Mouse (Mus musculus) heart, adult 2 months (tissue): Measurements from ENCODE around the gene Tcf12. TPM values are rescaled to one million over a fixed set of nuclear protein-coding genes. Genes with fewer than 3 reads are reported as not detected.

Experiments
- DNase-seq, 2 experiments: peaks; one replicate each; pipeline ENCODE4 v3.0.0; 2021
- H3K27ac ChIP-seq: fragments of 200-600 bp; 2 replicates; pipeline ENCODE4 v1.8.1; 2022
- H3K27me3 ChIP-seq: fragments of 200-500 bp; 2 replicates; pipeline ENCODE4 v1.6.1; 2012; ENCODE audit warnings: mild to moderate bottlenecking, low read length, inconsistent platforms, mixed read lengths; ENCODE audit not compliant: control insufficient read depth, insufficient read depth
- H3K36me3 ChIP-seq: fragments of 200-500 bp; 2 replicates; pipeline ENCODE4 v1.6.1; 2012; ENCODE audit warnings: low read length, inconsistent platforms; ENCODE audit not compliant: control insufficient read depth, insufficient read depth
- H3K4me1 ChIP-seq: fragments of 200-500 bp; 2 replicates; pipeline ENCODE4 v1.6.1; 2011; ENCODE audit warnings: low read length; ENCODE audit not compliant: control insufficient read depth, insufficient read depth
- H3K4me3 ChIP-seq: fragments of 200-600 bp; 2 replicates; pipeline ENCODE4 v1.8.1; 2022
- H3K79me2 ChIP-seq: fragments of 200-500 bp; replicated peaks from 2 replicates; pipeline ENCODE4 v1.6.1; 2012; ENCODE audit warnings: mild to moderate bottlenecking, inconsistent platforms, low read length, moderate library complexity, mixed read lengths; ENCODE audit not compliant: control insufficient read depth, insufficient read depth
- H3K9ac ChIP-seq: fragments of 200-500 bp; 2 replicates; pipeline ENCODE4 v1.6.1; 2012; ENCODE audit warnings: low read depth, mild to moderate bottlenecking, control low read depth, inconsistent platforms, low read length, mixed read lengths
- CTCF ChIP-seq: fragments of 200-600 bp; IDR thresholded peaks from 2 replicates; pipeline ENCODE4 v1.8.1; 2022; ENCODE audit warnings: antibody characterized with exemption, mild to moderate bottlenecking, moderate library complexity
- EP300 ChIP-seq: fragments of 200-500 bp; IDR thresholded peaks from 2 replicates; pipeline ENCODE4 v1.6.1; 2011; ENCODE audit warnings: low read depth, low read length, control low read depth; ENCODE audit not compliant: insufficient read depth
- POLR2A ChIP-seq: fragments of 200-500 bp; IDR thresholded peaks from 2 replicates; pipeline ENCODE4 v1.6.1; 2011; ENCODE audit warnings: mild to moderate bottlenecking, low read depth, low read length, control low read depth; ENCODE audit not compliant: insufficient read depth
- WGBS: fragments of 180-500 bp; shearing (Covaris S2); methylation state at CpG from one replicate; pipeline ENCODE4 v1.1.7; 2018; 5-methylcytosine and 5-hydroxymethylcytosine counted together
- intact Hi-C: fragments of 180-260 bp; cut with DNase I; formaldehyde crosslinking; loops from one replicate; pipeline ENCODE4 v1.15.1; 2025
- polyA plus RNA-seq: library from polyadenylated mRNA; depleted of rRNA; stranded (reverse); fragments of >200 nt; gene quantifications from 2 replicates; pipeline ENCODE4 v1.2.3, GENCODE M21; 2012
- total RNA-seq, 2 experiments: library from RNA; stranded (reverse); gene quantifications; 2 replicates each; pipeline ENCODE4 v1.2.3; 2021

The Tcf12 gene
- total and polyA plus RNA-seq, 3 experiments = 29.7 to 38.0 (median 33.9) TPM

GRCm38 (mm10) chr9:71822003-71822402 lies 289.7 kb downstream of the Tcf12 start:
- H3K27ac ChIP-seq = no peak overlapping the region
- no peak overlapping the region for H3K9ac ChIP-seq
- no peaks in the 10 kb centered on the region for H3K36me3 ChIP-seq
- intact Hi-C loops = no loop called here
- H3K27me3 ChIP-seq = no peaks in the 10 kb centered on the region
- WGBS = 76% methylated on average over 3 of the region's 3 CpGs
- no peak for DNase-seq
- H3K4me1 ChIP-seq = peaks cover 6% of the 10 kb centered on the region
- H3K79me2 ChIP-seq = no peaks in the 10 kb centered on the region
- H3K4me3 ChIP-seq = no peak overlapping the region
- no peak for TF ChIP-seq EP300
- TF ChIP-seq POLR2A = no peak
- TF ChIP-seq CTCF = no peak

- 83% methylated on average over 7 of the region's 7 CpGs for WGBS
- no peak for DNase-seq
- no peak overlapping the region for H3K9ac ChIP-seq
- no peak overlapping the region for H3K27ac ChIP-seq
- intact Hi-C loops = no loop called here
- TF ChIP-seq EP300 (no peak), POLR2A (no peak), CTCF (no peak)
- H3K27me3 ChIP-seq = no peaks in the 10 kb centered on the region
- H3K4me3 ChIP-seq = no peak overlapping the region
- peaks cover 1% of the 10 kb centered on the region; the same call in 1 of the 2 replicates for H3K4me1 ChIP-seq
- no peaks in the 10 kb centered on the region for H3K79me2 ChIP-seq
- H3K36me3 ChIP-seq = no peaks in the 10 kb centered on the region
Observed at GRCm38 (mm10) chr9:71818453-71818852, 293.2 kb downstream of the Tcf12 start.

GRCm38 (mm10) chr9:71816121-71816520 lies 295.6 kb downstream of the Tcf12 start:
- 61% methylated on average over 3 of the region's 3 CpGs for WGBS
- no peak for TF ChIP-seq CTCF
- TF ChIP-seq POLR2A = no peak
- no peak for TF ChIP-seq EP300
- intact Hi-C loops = no loop called here

GRCm38 (mm10) chr9:71813565-71813964 lies 298.1 kb downstream of the Tcf12 start:
- WGBS = 59% methylated on average over 3 of the region's 3 CpGs
- Histone ChIP-seq H3K9ac (no peak overlapping the region), H3K27ac (no peak overlapping the region), H3K27me3 (no peaks in the 10 kb centered on the region), H3K79me2 (no peaks in the 10 kb centered on the region), H3K36me3 (no peaks in the 10 kb centered on the region), H3K4me1 (peaks cover 1% of the 10 kb centered on the region; the same call in 1 of the 2 replicates), H3K4me3 (no peak overlapping the region)
- intact Hi-C loops = no loop called here
- no peak for TF ChIP-seq CTCF
- no peak for TF ChIP-seq POLR2A
- no peak for TF ChIP-seq EP300
- no peak for DNase-seq

More at GRCm38 (mm10) chr9:71816121-71816520, 295.6 kb downstream of the Tcf12 start:
- H3K27me3 ChIP-seq = no peaks in the 10 kb centered on the region
- H3K4me3 ChIP-seq = no peak overlapping the region
- H3K4me1 ChIP-seq = peaks cover 1% of the 10 kb centered on the region; the same call in 1 of the 2 replicates
- no peaks in the 10 kb centered on the region for H3K36me3 ChIP-seq
- H3K9ac ChIP-seq = no peak overlapping the region
- no peaks in the 10 kb centered on the region for H3K79me2 ChIP-seq
- DNase-seq = no peak
- H3K27ac ChIP-seq = no peak overlapping the region

- Histone ChIP-seq H3K4me3 (no peak overlapping the region), H3K4me1 (peaks cover 1% of the 10 kb centered on the region; the same call in 1 of the 2 replicates), H3K9ac (no peak overlapping the region), H3K27ac (no peak overlapping the region), H3K36me3 (no peaks in the 10 kb centered on the region), H3K27me3 (no peaks in the 10 kb centered on the region), H3K79me2 (no peaks in the 10 kb centered on the region)
- WGBS = 73% methylated on average over 4 of the region's 4 CpGs
- TF ChIP-seq CTCF = no peak
- no peak for TF ChIP-seq POLR2A
- no peak for DNase-seq
- intact Hi-C loops = no loop called here
Observed at GRCm38 (mm10) chr9:71812914-71813313, 298.8 kb downstream of the Tcf12 start.

GRCm38 (mm10) chr9:71812402-71812801 lies 299.3 kb downstream of the Tcf12 start:
- Histone ChIP-seq H3K27me3 (no peaks in the 10 kb centered on the region), H3K4me3 (no peak overlapping the region), H3K4me1 (peaks cover 1% of the 10 kb centered on the region; the same call in 1 of the 2 replicates), H3K27ac (no peak overlapping the region), H3K9ac (no peak overlapping the region), H3K36me3 (no peaks in the 10 kb centered on the region), H3K79me2 (no peaks in the 10 kb centered on the region)
- intact Hi-C loops = no loop called here
- 56% methylated on average over 4 of the region's 4 CpGs for WGBS
- no peak for DNase-seq
- TF ChIP-seq EP300 (no peak), CTCF (peak; percentile 37)
